Mouse (Mus musculus): ENCODE results near the gene Ppp1r3g. TPM values are rescaled to one million over a fixed set of nuclear protein-coding genes. Genes with fewer than 3 reads are reported as not detected.

The Ppp1r3g gene
- polyA plus RNA-seq (2015; fragmentation: Nextera tagmentation; extraction: Ambion mirVana), result 0.43 and 0.80 TPM in 2 replicates

DNA sequence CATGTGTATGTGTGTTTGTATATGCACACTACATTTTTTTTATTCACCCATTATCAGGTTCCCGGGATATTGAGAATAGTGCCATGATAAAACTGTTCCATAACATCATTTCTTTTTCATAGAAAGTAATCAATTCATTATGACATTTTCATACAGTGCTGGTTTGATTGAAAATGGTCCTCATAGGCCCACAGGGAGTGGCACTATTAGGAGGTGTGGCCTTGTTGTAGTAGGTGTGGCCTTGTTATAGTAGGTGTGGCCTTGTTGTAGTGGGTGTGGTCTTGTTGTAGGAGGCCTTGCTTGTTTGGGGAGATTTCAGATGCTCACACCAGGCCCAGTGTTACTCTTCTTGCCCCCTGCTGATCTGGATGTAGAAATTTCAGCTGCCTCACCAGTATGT is at the start of gene Ppp1r3g:
Gene Ppp1r3g, plus strand, starts transcription at position 301 of the 400 bp plus-strand sequence.
- no peaks in the 10 kb centered on the region for H3K9me3 ChIP-seq
- H3K9ac ChIP-seq, result no peak within 1 kb of the TSS
- H3K4me1 ChIP-seq, result no peaks in the 10 kb centered on the region
- H3K36me3 ChIP-seq (replicated peaks), result no peaks in the 10 kb centered on the region
- no peak within 1 kb of the TSS for H3K27ac ChIP-seq
- WGBS, result 95% methylated on average over 1 of the region's 1 CpGs
- no peak within 1 kb of the TSS for H3K4me3 ChIP-seq
- no peaks in the 10 kb centered on the region for H3K27me3 ChIP-seq (replicated peaks)
- ATAC-seq (replicated peaks), result no peak
- H3K4me2 ChIP-seq, result no peak within 1 kb of the TSS

DNA sequence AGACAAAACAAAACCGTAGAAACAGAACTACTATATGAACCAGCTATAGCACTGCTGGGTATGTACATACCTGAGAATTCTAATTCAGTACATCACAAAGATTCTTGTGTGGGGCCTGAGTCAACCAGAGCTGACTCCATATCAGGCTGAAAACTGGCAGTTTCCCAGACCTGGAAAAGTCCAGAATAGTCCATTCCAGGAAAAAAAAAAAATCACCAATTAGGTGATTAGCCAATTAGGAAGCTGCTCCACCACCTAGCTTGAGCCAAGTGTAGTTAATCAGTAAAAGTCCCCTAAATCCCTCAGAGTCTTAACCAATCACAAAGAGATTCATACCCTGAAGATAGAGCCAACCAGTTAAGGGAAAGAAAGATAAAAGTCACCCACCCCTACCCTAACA is 47.2 kb upstream of the Ppp1r3g start:
- ATAC-seq (replicated peaks), result no peak
- Histone ChIP-seq H3K27ac (no peak overlapping the region), H3K9me3 (no peaks in the 10 kb centered on the region), H3K4me3 (no peak overlapping the region), H3K4me1 (no peaks in the 10 kb centered on the region), H3K36me3 (replicated peaks) (no peaks in the 10 kb centered on the region), H3K9ac (no peak overlapping the region), H3K27me3 (replicated peaks) (no peaks in the 10 kb centered on the region), H3K4me2 (no peak overlapping the region)
- 84% methylated on average over 1 of the region's 1 CpGs for WGBS

DNA sequence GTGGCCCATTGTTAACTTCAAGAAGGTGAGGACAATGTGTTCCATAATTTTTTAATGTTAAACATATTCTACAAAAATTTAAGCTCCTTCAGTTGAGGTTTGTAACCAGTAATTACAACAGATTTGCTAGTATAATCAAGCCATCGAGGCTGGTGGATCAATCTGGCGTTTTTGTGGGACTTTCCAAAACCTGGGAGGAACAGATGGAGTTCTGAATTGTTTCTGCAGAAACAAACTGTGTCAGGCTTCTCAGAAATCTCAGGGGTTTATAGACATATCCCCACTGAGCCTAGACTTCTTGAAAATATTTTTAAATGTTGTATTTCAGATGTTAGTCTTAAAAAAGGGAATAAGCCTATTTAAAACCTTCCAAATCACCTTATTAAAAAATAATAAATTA is 20.6 kb upstream of the Ppp1r3g start:
- WGBS, result 82% methylated on average over 2 of the region's 2 CpGs
- Histone ChIP-seq H3K4me2 (no peak overlapping the region), H3K27me3 (replicated peaks) (no peaks in the 10 kb centered on the region), H3K36me3 (replicated peaks) (no peaks in the 10 kb centered on the region), H3K4me1 (no peaks in the 10 kb centered on the region), H3K4me3 (no peak overlapping the region), H3K9ac (no peak overlapping the region), H3K27ac (no peak overlapping the region), H3K9me3 (peaks cover 5% of the 10 kb centered on the region; the same call in 1 of the 2 replicates)
- ATAC-seq (replicated peaks), result no peak

DNA sequence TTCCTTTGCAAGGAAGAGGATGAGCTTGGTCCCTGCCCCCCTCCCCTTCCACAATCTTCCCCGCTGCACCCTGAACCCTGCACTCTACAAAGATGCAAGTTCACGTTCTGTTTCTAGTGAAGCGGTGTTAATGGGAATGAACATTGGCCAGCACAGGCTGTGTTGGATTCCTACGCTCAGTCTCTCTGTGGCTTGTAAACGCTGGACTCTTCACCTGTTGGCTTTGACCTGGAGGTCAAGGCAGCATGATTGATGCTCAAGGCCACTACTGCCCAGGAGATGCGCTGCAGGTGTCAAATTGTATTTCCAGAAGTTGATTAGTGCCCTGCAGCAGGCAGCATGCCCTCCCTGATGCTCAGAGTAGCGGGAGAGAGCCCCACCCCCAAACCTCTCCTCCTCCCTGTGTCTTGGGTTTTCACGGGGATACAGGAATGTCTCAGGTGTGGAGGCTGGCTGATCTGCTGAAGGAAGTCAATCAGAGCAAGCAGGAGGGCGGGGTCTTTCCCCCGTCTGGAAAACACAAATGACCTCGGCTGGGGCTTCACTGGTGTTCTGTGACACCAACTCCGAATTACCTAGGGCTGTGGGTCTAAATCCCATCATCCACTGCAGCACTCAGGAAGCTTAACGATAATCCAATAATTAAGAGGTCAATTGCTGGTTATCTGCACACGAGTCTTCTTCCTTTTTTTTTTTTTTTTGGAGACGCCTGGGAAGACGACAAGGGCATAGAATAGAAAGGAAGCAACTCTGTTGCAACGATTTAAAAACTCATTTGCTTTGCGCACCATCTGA is 18.6 kb upstream of the Ppp1r3g start:
- Histone ChIP-seq H3K27ac (no peak overlapping the region), H3K4me2 (no peak overlapping the region), H3K9ac (no peak overlapping the region), H3K4me3 (no peak overlapping the region), H3K27me3 (replicated peaks) (no peaks in the 10 kb centered on the region), H3K36me3 (replicated peaks) (no peaks in the 10 kb centered on the region), H3K9me3 (peaks cover 1% of the 10 kb centered on the region; the same call in 1 of the 2 replicates), H3K4me1 (no peaks in the 10 kb centered on the region)
- 78% methylated on average over 18 of the region's 18 CpGs for WGBS
- ATAC-seq (replicated peaks), result no peak

DNA sequence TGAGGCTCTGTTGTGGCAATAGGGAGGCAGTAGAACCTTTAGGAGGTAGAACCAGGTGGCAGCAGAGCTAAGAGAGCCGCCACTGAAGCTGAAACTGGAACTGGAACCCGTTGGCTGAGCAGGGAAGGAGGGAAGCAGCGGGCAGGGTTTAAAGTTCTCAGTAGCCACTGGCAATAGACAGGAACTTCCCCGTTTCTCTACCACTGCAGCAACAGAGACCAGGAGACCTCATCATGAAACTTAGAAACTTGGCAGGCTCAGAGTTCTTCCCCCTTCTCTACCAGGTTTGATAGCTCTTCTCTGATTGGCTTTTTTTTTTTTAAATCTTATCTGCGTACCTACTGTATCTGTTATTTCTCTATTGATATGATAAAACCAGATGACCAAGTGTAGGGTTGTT is 17.7 kb upstream of the Ppp1r3g start:
- 80% methylated on average over 5 of the region's 5 CpGs for WGBS
- no peak overlapping the region for H3K27ac ChIP-seq
- no peak overlapping the region for H3K4me2 ChIP-seq

DNA sequence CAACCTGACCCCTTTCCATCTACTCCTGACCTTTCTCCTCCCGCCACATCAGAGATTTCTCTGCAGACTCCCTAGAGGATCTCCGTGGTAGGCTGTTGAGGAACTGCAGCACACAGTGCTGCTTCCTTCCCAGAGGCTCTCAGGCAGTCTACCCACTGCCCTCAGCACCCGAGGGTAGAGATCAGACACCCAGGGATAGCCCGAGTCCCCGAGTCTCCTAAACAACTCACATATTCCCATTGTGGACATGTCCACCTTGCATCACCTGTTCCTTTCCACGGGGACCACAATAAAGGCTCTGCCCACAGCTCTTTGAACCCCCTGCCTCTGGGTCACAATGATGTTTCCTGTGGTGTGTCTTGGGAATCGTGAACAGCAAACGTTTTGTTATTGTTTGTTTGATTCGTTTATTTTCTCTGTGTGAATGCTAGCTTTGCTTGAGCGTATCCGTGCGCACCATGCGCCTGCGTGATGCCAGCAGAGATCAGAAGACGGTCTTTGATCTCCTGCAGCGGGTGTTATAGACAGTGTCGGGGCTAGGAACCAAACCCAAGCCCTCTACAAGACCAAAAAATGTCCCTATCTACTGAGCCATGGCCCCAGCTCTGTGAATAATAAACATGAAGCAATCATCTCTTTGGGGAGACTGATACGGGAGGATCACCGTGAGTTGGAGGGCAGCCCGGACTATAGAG is 11.8 kb upstream of the Ppp1r3g start:
- 73% methylated on average over 20 of the region's 20 CpGs for WGBS
- Histone ChIP-seq H3K27ac (no peak overlapping the region), H3K36me3 (replicated peaks) (no peaks in the 10 kb centered on the region), H3K4me2 (no peak overlapping the region), H3K9me3 (no peaks in the 10 kb centered on the region), H3K4me1 (no peaks in the 10 kb centered on the region), H3K4me3 (no peak overlapping the region), H3K9ac (no peak overlapping the region), H3K27me3 (replicated peaks) (no peaks in the 10 kb centered on the region)
- peak; percentile 43 for ATAC-seq (replicated peaks)

More for the DNA sequence above, 17.7 kb upstream of the Ppp1r3g start:
- ATAC-seq (replicated peaks), result no peak
- Histone ChIP-seq H3K9ac (no peak overlapping the region), H3K9me3 (no peaks in the 10 kb centered on the region), H3K36me3 (replicated peaks) (no peaks in the 10 kb centered on the region), H3K4me1 (no peaks in the 10 kb centered on the region), H3K27me3 (replicated peaks) (no peaks in the 10 kb centered on the region), H3K4me3 (no peak overlapping the region)

DNA sequence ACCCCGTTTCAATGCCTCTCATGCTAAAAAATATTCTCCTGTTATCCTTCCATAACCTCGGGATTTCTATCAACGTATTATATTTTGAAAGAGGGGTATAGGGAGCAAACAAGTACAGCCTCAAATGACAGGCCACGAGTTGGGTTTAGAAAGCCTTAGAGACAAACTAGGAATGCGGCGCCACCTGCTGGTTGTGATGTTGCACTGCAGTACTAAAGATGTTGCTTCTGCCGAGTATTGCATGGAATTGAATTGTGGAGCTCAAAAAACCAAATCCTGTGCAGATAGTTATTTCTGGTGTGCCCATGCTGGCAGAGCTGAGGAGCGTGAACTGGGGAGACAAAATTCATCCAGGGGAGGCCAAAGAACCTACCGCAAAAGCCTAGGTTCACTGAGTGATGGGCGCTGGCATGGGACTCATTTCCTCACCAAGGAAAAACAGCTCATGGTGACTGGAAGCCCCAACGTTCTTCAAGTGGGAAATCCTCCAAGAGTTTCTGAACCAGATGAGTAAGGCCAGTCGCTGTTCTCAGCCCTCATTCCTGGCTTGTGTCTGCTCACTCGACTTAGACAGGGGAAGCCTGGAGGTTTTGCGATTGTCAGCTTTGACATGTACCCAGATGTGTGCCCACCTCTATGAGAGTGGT is 11.2 kb upstream of the Ppp1r3g start:
- no peak overlapping the region for H3K9ac ChIP-seq
- H3K9me3 ChIP-seq, result no peaks in the 10 kb centered on the region
- H3K27ac ChIP-seq, result no peak overlapping the region
- peak; percentile 60 for ATAC-seq (replicated peaks)
- 24% methylated on average over 14 of the region's 14 CpGs for WGBS
- no peak overlapping the region for H3K4me3 ChIP-seq
- H3K4me1 ChIP-seq, result no peaks in the 10 kb centered on the region
- H3K27me3 ChIP-seq (replicated peaks), result no peaks in the 10 kb centered on the region
- no peaks in the 10 kb centered on the region for H3K36me3 ChIP-seq (replicated peaks)
- H3K4me2 ChIP-seq, result no peak overlapping the region

DNA sequence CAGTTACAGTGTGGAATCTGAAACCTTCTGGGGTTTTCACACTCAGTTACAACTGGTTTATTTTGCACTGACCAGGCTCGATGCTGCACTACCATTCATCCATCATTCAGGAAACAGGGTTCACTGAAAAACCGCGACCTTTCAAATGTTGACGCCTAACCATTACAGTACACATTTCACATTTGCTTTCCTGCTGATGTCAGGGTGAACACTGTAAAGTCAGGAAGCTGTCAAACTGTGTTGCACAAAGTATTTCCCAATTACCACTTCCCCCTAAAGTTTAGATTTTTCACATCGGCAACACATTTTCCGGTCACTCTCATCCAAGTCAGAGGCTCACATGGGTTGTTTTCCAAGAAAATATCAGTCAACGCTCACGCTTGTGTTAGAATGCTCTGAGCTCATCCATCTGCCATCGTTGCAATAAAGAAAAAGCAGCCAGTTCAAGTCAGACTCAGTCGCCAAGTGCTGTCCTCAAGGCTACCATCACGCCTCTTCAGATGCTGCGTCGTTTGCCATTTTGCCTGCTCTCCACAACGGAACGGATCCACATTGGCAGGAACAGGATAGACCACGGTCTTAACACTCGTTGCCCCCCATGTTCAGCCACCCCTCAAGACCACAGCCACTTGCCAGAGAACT is 8.7 kb upstream of the Ppp1r3g start:
- Histone ChIP-seq H3K27me3 (replicated peaks) (no peaks in the 10 kb centered on the region), H3K36me3 (replicated peaks) (no peaks in the 10 kb centered on the region), H3K4me3 (no peak overlapping the region), H3K27ac (no peak overlapping the region), H3K9me3 (no peaks in the 10 kb centered on the region), H3K4me2 (no peak overlapping the region), H3K4me1 (no peaks in the 10 kb centered on the region), H3K9ac (no peak overlapping the region)
- ATAC-seq (replicated peaks), result no peak
- WGBS, result 87% methylated on average over 17 of the region's 17 CpGs

DNA sequence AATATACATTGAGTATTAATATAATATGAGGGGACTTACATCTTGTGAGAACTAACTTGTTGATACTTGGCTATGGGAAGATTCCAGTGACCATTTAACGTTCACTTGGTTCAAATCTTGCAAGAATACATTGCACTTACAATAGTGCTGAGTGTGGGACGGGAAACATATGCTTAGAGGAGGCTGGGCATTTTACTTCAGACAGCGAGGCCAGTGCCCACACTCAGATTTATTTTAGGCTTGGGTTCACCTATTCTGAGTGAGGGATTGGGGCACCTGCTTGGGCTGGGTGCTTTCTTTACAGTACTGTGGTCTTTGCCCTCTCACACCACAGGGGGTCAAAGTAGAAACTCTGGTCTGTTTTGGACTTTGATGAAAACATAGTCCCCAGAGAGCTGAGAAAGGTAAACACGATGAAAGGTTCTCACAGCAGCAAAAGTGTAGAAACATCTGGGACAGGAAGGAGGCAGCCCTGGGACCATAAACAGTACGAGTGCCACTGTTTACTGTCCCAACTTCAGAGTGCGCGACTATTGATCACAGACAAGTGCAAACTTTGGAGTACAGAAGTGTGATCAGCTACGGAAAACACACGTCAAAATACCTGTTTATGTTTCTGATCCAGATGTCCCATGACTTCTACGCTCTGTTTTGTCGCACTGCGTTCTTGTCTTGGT is 890 bp downstream of the Ppp1r3g start:
- Histone ChIP-seq H3K36me3 (replicated peaks) (no peaks in the 10 kb centered on the region), H3K4me2 (no peak overlapping the region), H3K27ac (no peak overlapping the region), H3K9ac (no peak overlapping the region), H3K4me3 (no peak overlapping the region), H3K9me3 (no peaks in the 10 kb centered on the region), H3K4me1 (no peaks in the 10 kb centered on the region), H3K27me3 (replicated peaks) (no peaks in the 10 kb centered on the region)
- WGBS, result 79% methylated on average over 12 of the region's 12 CpGs
- no peak for ATAC-seq (replicated peaks)

DNA sequence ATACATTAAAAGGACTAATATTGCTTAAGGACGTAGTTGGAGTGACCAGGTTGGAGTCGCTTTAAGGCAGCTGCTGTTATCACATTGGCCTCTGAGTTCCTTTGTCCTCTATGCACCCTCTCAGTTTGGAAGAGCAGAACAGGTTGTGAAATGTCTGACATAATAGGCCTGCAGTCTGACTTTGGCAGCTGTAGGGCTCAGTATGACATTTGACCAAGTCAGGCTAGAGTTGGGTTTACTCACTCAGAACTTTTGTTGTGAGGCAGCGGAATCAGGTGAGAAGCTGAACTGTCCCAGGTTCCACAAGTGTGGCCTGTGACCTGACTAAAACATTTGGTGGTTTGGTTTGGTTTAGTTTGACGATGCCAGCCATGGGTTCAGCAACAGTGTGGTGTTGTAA is 4.9 kb downstream of the Ppp1r3g start:
- H3K4me3 ChIP-seq, result no peak overlapping the region
- H3K27ac ChIP-seq, result no peak overlapping the region
- H3K27me3 ChIP-seq (replicated peaks), result peaks cover 17% of the 10 kb centered on the region
- H3K9me3 ChIP-seq, result no peaks in the 10 kb centered on the region
- H3K9ac ChIP-seq, result no peak overlapping the region
- WGBS, result 91% methylated on average over 4 of the region's 4 CpGs
- H3K4me1 ChIP-seq, result peaks cover 10% of the 10 kb centered on the region
- no peaks in the 10 kb centered on the region for H3K36me3 ChIP-seq (replicated peaks)
- no peak overlapping the region for H3K4me2 ChIP-seq
- no peak for ATAC-seq (replicated peaks)

DNA sequence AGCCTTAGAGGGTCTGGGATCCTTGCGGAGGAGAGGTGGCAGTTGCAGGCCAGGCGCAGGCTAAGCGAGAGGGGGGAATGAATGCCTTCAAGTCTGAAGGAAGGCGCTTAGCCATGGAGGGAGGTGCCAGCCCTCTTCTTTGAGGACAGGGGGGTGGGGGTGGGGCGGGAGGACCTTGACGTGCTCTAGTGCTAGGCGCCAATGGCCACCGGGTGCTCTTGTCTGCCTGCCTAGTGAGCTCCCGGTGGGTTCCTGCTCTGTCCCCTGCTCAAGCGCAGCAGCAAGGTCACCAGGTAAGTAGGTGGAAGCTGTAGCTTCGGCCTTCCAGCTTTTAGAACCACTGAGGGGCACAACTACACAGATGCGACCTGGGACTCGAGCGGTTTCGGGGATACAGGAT is 9.1 kb downstream of the Ppp1r3g start:
- Histone ChIP-seq H3K9ac (no peak overlapping the region), H3K27ac (no peak overlapping the region), H3K4me3 (peak overlapping the region; percentile 70), H3K27me3 (replicated peaks) (peaks cover 26% of the 10 kb centered on the region), H3K4me2 (peak overlapping the region; percentile 100), H3K36me3 (replicated peaks) (no peaks in the 10 kb centered on the region), H3K9me3 (no peaks in the 10 kb centered on the region), H3K4me1 (peaks cover 25% of the 10 kb centered on the region)
- 2% methylated on average over 15 of the region's 15 CpGs for WGBS
- ATAC-seq (replicated peaks), result peak; percentile 34; the same call in 1 of the 2 replicates

Measured in midbrain, embryonic 15.5 days (tissue).